Mouse (Mus musculus) cerebellum, postnatal 10 days (tissue): Measurements from ENCODE around the gene Lrfn2.

Source experiments
- DNase-seq, 2 experiments: peaks; one replicate each; pipeline ENCODE4 v3.0.0; 2021; ENCODE audit warnings: mixed read lengths in 2 of 2

Lrfn2 gene

GRCm38 (mm10) chr17:48931621-48932405 lies at the start of gene Lrfn2:
Gene Lrfn2, plus strand, starts transcription at chr17:48932379.
- DNase-seq, result peak; percentile 94

GRCm38 (mm10) chr17:48887472-48888385 lies 44.5 kb upstream of the Lrfn2 start:
- peak in 1 of 2 experiments; percentile 9 for DNase-seq

GRCm38 (mm10) chr17:48905286-48906040 lies 26.7 kb upstream of the Lrfn2 start:
- no peak for DNase-seq

- no peak for DNase-seq
These were observed 18.7 kb upstream of the Lrfn2 start for GRCm38 (mm10) chr17:48913437-48913836.

GRCm38 (mm10) chr17:48917411-48917810 lies 14.8 kb upstream of the Lrfn2 start:
- no peak for DNase-seq

GRCm38 (mm10) chr17:48918458-48918857 lies 13.7 kb upstream of the Lrfn2 start:
- no peak for DNase-seq

GRCm38 (mm10) chr17:48922905-48923304 lies 9.3 kb upstream of the Lrfn2 start:
- DNase-seq, result no peak

- DNase-seq, result no peak
These were observed 6.8 kb upstream of the Lrfn2 start for GRCm38 (mm10) chr17:48925426-48925825.

- DNase-seq, result peak; percentile 21 to 28
These were observed 1.2 kb upstream of the Lrfn2 start for GRCm38 (mm10) chr17:48930994-48931393.

GRCm38 (mm10) chr17:48932406-48932906 lies 277 bp downstream of the Lrfn2 start:
- DNase-seq, result peak; percentile 67 to 72

GRCm38 (mm10) chr17:48932916-48933315 lies 737 bp downstream of the Lrfn2 start:
- DNase-seq, result peak in 1 of 2 experiments; percentile 7

- no peak for DNase-seq
These were observed 3.0 kb downstream of the Lrfn2 start for GRCm38 (mm10) chr17:48935201-48935600.

GRCm38 (mm10) chr17:48936445-48937141 lies 4.4 kb downstream of the Lrfn2 start:
- peak; percentile 57 to 73 for DNase-seq

GRCm38 (mm10) chr17:48938711-48939220 lies 6.6 kb downstream of the Lrfn2 start:
- peak; percentile 62 for DNase-seq

- peak; percentile 88 to 93 for DNase-seq
These were observed 14.1 kb downstream of the Lrfn2 start for GRCm38 (mm10) chr17:48946315-48946714.

- peak; percentile 29 to 50 for DNase-seq
These were observed 14.6 kb downstream of the Lrfn2 start for GRCm38 (mm10) chr17:48946765-48947164.

GRCm38 (mm10) chr17:48951250-48951649 lies 19.1 kb downstream of the Lrfn2 start:
- no peak for DNase-seq

- no peak for DNase-seq
These were observed 24.0 kb downstream of the Lrfn2 start for GRCm38 (mm10) chr17:48956033-48956631.

- peak; percentile 52 for DNase-seq
These were observed 28.1 kb downstream of the Lrfn2 start for GRCm38 (mm10) chr17:48960161-48960698.

- DNase-seq, result no peak
These were observed 30.5 kb downstream of the Lrfn2 start for GRCm38 (mm10) chr17:48962646-48963045.

GRCm38 (mm10) chr17:48963740-48964139 lies 31.6 kb downstream of the Lrfn2 start:
- no peak for DNase-seq
